Mouse (Mus musculus) lung, adult 2 months (tissue): ENCODE measurements around the gene Mrpl38. TPM values are rescaled to one million over a fixed set of nuclear protein-coding genes. Genes with fewer than 3 reads are reported as not detected.

Experiments used
- DNase-seq: peaks from one replicate; pipeline ENCODE4 v3.0.0; 2022
- H3K4me1 ChIP-seq: fragments of 200-500 bp; 2 replicates; pipeline ENCODE4 v1.6.1; 2011; ENCODE audit warnings: low read length; ENCODE audit not compliant: control insufficient read depth, insufficient read depth
- H3K4me3 ChIP-seq: fragments of 200-500 bp; replicated peaks from 2 replicates; pipeline ENCODE3; 2011; ENCODE audit warnings: low read depth, mild to moderate bottlenecking, control low read depth, low read length; ENCODE audit errors: extremely low read depth
- CTCF ChIP-seq: fragments of 200-500 bp; IDR thresholded peaks from 2 replicates; pipeline ENCODE4 v1.5.1; 2011; ENCODE audit warnings: mild to moderate bottlenecking, low read length, control low read depth; ENCODE audit not compliant: insufficient read depth
- POLR2A ChIP-seq: fragments of 200-500 bp; IDR thresholded peaks from 2 replicates; pipeline ENCODE4 v1.6.1; 2011; ENCODE audit warnings: low read depth, mild to moderate bottlenecking, control low read depth, low read length, borderline replicate concordance; ENCODE audit errors: extremely low read depth
- WGBS: fragments of 180-500 bp; shearing (Covaris S2); methylation state at CpG from one replicate; pipeline ENCODE4 v1.1.7; 2018; 5-methylcytosine and 5-hydroxymethylcytosine counted together
- polyA plus RNA-seq: library from polyadenylated mRNA; depleted of rRNA; stranded (reverse); fragments of >200 nt; gene quantifications from 2 replicates; pipeline ENCODE4 v1.2.3, GENCODE M21; 2012; rRNA removed

The Mrpl38 gene
- polyA plus RNA-seq, 1 experiment, result 41.3 TPM

- TF ChIP-seq POLR2A (peak; percentile 54; the same call in 1 of the 2 replicates), CTCF (peak; percentile 76)
- peak overlapping the region; percentile 62 for H3K4me3 ChIP-seq
- DNase-seq, result peak; percentile 91
- H3K4me1 ChIP-seq, result peaks cover 9% of the 10 kb centered on the region
- 2% methylated on average over 31 of the region's 31 CpGs for WGBS
These were observed 51.2 kb downstream of the Mrpl38 start for GRCm38 (mm10) chr11:116087194-116088130.

GRCm38 (mm10) chr11:116086258-116087193 lies 52.1 kb downstream of the Mrpl38 start, which contains the start of gene Wbp2:
Gene Wbp2 (minus strand): TSS chr11:116086995.
- 3% methylated on average over 41 of the region's 43 CpGs for WGBS
- Histone ChIP-seq H3K4me1 (peaks cover 9% of the 10 kb centered on the region), H3K4me3 (peak within 1 kb of the TSS; percentile 90)
- TF ChIP-seq CTCF (no peak), POLR2A (peak; percentile 96)
- DNase-seq, result peak; percentile 96

GRCm38 (mm10) chr11:116084166-116084565 lies 54.5 kb downstream of the Mrpl38 start:
- 68% methylated on average over 6 of the region's 6 CpGs for WGBS
- Histone ChIP-seq H3K4me3 (no peak overlapping the region), H3K4me1 (peaks cover 9% of the 10 kb centered on the region)
- TF ChIP-seq CTCF, result no peak
- TF ChIP-seq POLR2A, result no peak
- DNase-seq, result no peak

- Histone ChIP-seq H3K4me1 (peaks cover 12% of the 10 kb centered on the region), H3K4me3 (no peak overlapping the region)
- no peak for DNase-seq
- TF ChIP-seq POLR2A (no peak), CTCF (no peak)
- WGBS, result 86% methylated on average over 14 of the region's 14 CpGs
These were observed 55.5 kb downstream of the Mrpl38 start for GRCm38 (mm10) chr11:116083096-116083672.

Other genes starting within 250 kb of the Mrpl38 start
- 10.3 and 10.8 TPM in 2 replicates for gene Smim5, start 238.9 kb downstream of the Mrpl38 start, polyA plus RNA-seq
- gene Smim6, start 226.9 kb downstream of the Mrpl38 start, polyA plus RNA-seq, result 8.5 and 9.1 TPM in 2 replicates
- 18.8 and 23.0 TPM in 2 replicates for gene Sap30bp, start 205.6 kb downstream of the Mrpl38 start, polyA plus RNA-seq
- 14.5 and 18.0 TPM in 2 replicates for gene Recql5, start 205.4 kb downstream of the Mrpl38 start, polyA plus RNA-seq
- gene Itgb4, start 164.2 kb downstream of the Mrpl38 start, polyA plus RNA-seq, result 11.0 and 14.7 TPM in 2 replicates
- 49.5 and 57.1 TPM in 2 replicates for gene Galk1, start 126.1 kb downstream of the Mrpl38 start, polyA plus RNA-seq
- 223 and 243 TPM in 2 replicates for gene H3f3b, start 110.9 kb downstream of the Mrpl38 start, polyA plus RNA-seq
- gene Unk, start 108.5 kb downstream of the Mrpl38 start, polyA plus RNA-seq, result 48.6 and 54.0 TPM in 2 replicates
- 51.6 and 56.4 TPM in 2 replicates for gene Unc13d, start 60.9 kb downstream of the Mrpl38 start, polyA plus RNA-seq
- 257 and 267 TPM in 2 replicates for gene Wbp2, start 51.9 kb downstream of the Mrpl38 start, polyA plus RNA-seq
- gene Trim47, start 11.7 kb downstream of the Mrpl38 start, polyA plus RNA-seq, result 44.6 and 55.5 TPM in 2 replicates
- gene Trim65, start 7.7 kb downstream of the Mrpl38 start, polyA plus RNA-seq, result 17.3 and 21.4 TPM in 2 replicates
- gene Fbf1, start 29.3 kb upstream of the Mrpl38 start, polyA plus RNA-seq, result 26.5 and 35.5 TPM in 2 replicates
- 26.9 and 29.3 TPM in 2 replicates for gene Ten1, start 60.0 kb upstream of the Mrpl38 start, polyA plus RNA-seq
- gene Acox1, start 60.2 kb upstream of the Mrpl38 start, polyA plus RNA-seq, result 45.6 and 67.9 TPM in 2 replicates
- gene Evpl, start 99.2 kb upstream of the Mrpl38 start, polyA plus RNA-seq, result 3.6 and 16.8 TPM in 2 replicates
- 29.7 and 42.9 TPM in 2 replicates for gene Srp68, start 135.3 kb upstream of the Mrpl38 start, polyA plus RNA-seq
- 0.10 and 0.18 TPM in 2 replicates for gene Galr2, start 142.1 kb upstream of the Mrpl38 start, polyA plus RNA-seq
- 29.9 and 33.2 TPM in 2 replicates for gene Exoc7, start 168.4 kb upstream of the Mrpl38 start, polyA plus RNA-seq
- 78.4 and 114 TPM in 2 replicates for gene Foxj1, start 196.5 kb upstream of the Mrpl38 start, polyA plus RNA-seq